17 mouse cellular contexts compared by ENCODE assay signal in genomic region chr8:121706956-121707355, GRCm38 (mm10).
"Had no signal": no experiment of that assay in that cellular context is flagged by ENCODE, and none has a peak within 500 bp of the region (broad histone marks: within the 10 kb centered on the region; RNA-seq: fewer than 3 reads in every experiment).

No protein-coding gene starts in this region.

- ATAC-seq: midbrain, embryonic 16.5 days had no signal

- H3K27ac ChIP-seq: midbrain, embryonic 10.5 days; midbrain, embryonic 12.5 days; stomach, embryonic 15.5 days; stomach, postnatal 0 days had no signal

- H3K4me2 ChIP-seq: lung, embryonic 14.5 days; midbrain, embryonic 12.5 days; neural tube, embryonic 12.5 days; stomach, embryonic 15.5 days had no signal

- DNase-seq: lung, adult 18-20 months; lung, embryonic 14.5 days; lung, postnatal 10 days; lung, postnatal 4 days; midbrain, embryonic 14.5 days; retina, postnatal 1 day; right cerebral cortex, adult 18-20 months; right cerebral cortex, postnatal 25 days; right cerebral cortex, postnatal 4 days; thymus, adult 2 months; thymus, postnatal 36 days had no signal

- H3K27me3 ChIP-seq: midbrain, embryonic 12.5 days; neural tube, embryonic 12.5 days; stomach, embryonic 15.5 days had no signal

- H3K9me3 ChIP-seq: midbrain, embryonic 10.5 days; midbrain, embryonic 12.5 days; neural tube, embryonic 12.5 days; stomach, embryonic 15.5 days had no signal

- H3K9ac ChIP-seq: lung, embryonic 14.5 days; neural tube, embryonic 12.5 days; stomach, embryonic 15.5 days had no signal

- H3K36me3 ChIP-seq: midbrain, embryonic 10.5 days; midbrain, embryonic 12.5 days; neural tube, embryonic 12.5 days; stomach, embryonic 15.5 days had no signal

- H3K4me3 ChIP-seq: midbrain, embryonic 10.5 days; midbrain, embryonic 12.5 days; neural tube, embryonic 12.5 days; stomach, embryonic 15.5 days had no signal

- H3K4me1 ChIP-seq: midbrain, embryonic 10.5 days; midbrain, embryonic 12.5 days; neural tube, embryonic 12.5 days; stomach, embryonic 15.5 days had no signal
